23 mouse cellular contexts compared by ENCODE assay signal in genomic region chr12:59195941-59196340, GRCm38 (mm10). TPM values are rescaled to one million over a fixed set of nuclear protein-coding genes. Genes with fewer than 3 reads are reported as not detected.
A peak's percentile ranks its signal among the peaks of the same experiment; 100 is the strongest.
DNase-seq lines count a peak whose midpoint lies in the region; TF ChIP-seq lines count a peak whose summit lies in the region.
"Had no signal": no experiment of that assay in that cellular context is flagged by ENCODE, and none has a peak within 500 bp of the region (broad histone marks: within the 10 kb centered on the region; RNA-seq: fewer than 3 reads in every experiment).

No protein-coding gene starts in this region.

- H3K4me3 ChIP-seq in MEL (ENCODE audit: control insufficient read depth in 1 of 2, insufficient read depth in 1 of 2, low read depth in 2 of 2, low read length in 2 of 2): no peak overlapping the region
- H3K4me3 ChIP-seq in cerebellum, adult 2 months (replicated peaks; ENCODE audit: insufficient read depth, low read depth, low read length): no peak overlapping the region
- H3K4me3 ChIP-seq: forebrain, embryonic 10.5 days; heart, embryonic 15.5 days; hindbrain, embryonic 15.5 days; layer of hippocampus, adult 2 months; liver, embryonic 15.5 days; lung, embryonic 15.5 days; megakaryocyte, embryonic 14.5 days; midbrain, embryonic 15.5 days; myocyte had no signal

- DNase-seq in heart, adult 11 months: peak; percentile 37
- no peak for DNase-seq in heart, postnatal 25 days (ENCODE audit: low spot score)
- peak; percentile 6 for DNase-seq in MEL (ENCODE audit: low read depth, low spot score)
- DNase-seq in cerebellum, adult 2 months: peak; percentile 31 to 79
- DNase-seq in cerebellum, postnatal 25 days: peak; percentile 39 to 68
- DNase-seq in gastrocnemius, adult 8-10 months (ENCODE audit: low spot score in 2 of 2): no peak
- no peak for DNase-seq in retina, postnatal 1 day
- DNase-seq: adrenal gland, postnatal 36 days; forebrain, postnatal 0 days; kidney, postnatal 25 days; lung, postnatal 36 days; right cerebral cortex, postnatal 14 days; spleen, adult 18-20 months had no signal

- TF ChIP-seq EP300 in MEL (IDR thresholded peaks at IDR 0.05; ENCODE audit: low read depth in 1 of 2, low read length in 2 of 2): no peak

- no peak for TF ChIP-seq CTCF in MEL (IDR thresholded peaks at IDR 0.05 in 2 of 3, conservative IDR thresholded peaks at IDR 0.05 in 1 of 3; ENCODE audit: control insufficient read depth in 1 of 3, insufficient read depth in 1 of 3, low read depth in 2 of 3, low read length in 3 of 3, poor library complexity in 1 of 3, severe bottlenecking in 1 of 3)
- 0 out of 2 replicates have a peak, but pooled peaks have one; percentile 2 for TF ChIP-seq CTCF in cerebellum, adult 2 months (IDR thresholded peaks at IDR 0.05; ENCODE audit: borderline replicate concordance, insufficient read depth, low read depth, low read length)

- H3K36me3 ChIP-seq in MEL (ENCODE audit: control insufficient read depth in 1 of 2, insufficient read depth in 2 of 2, low read length in 2 of 2): peaks cover 6 to 25% of the 10 kb centered on the region in 2 experiments

- H3K4me1 ChIP-seq in MEL (ENCODE audit: control insufficient read depth in 1 of 2, insufficient read depth in 2 of 2, low read length in 2 of 2): peaks cover 11 to 13% of the 10 kb centered on the region in 2 experiments
- H3K4me1 ChIP-seq in cerebellum, adult 2 months (ENCODE audit: control insufficient read depth, insufficient read depth, low read length): no peaks in the 10 kb centered on the region
- H3K4me1 ChIP-seq: forebrain, embryonic 10.5 days; hindbrain, embryonic 15.5 days; lung, embryonic 15.5 days; midbrain, embryonic 15.5 days had no signal

- TF ChIP-seq RAD21 in MEL (IDR thresholded peaks at IDR 0.05; ENCODE audit: low read depth, low read length): no peak

- no peaks in the 10 kb centered on the region for H3K27me3 ChIP-seq in MEL (ENCODE audit: control insufficient read depth in 1 of 2, insufficient read depth in 2 of 2, low read length in 2 of 2)
- H3K27me3 ChIP-seq in cerebellum, adult 2 months (ENCODE audit: control insufficient read depth, insufficient read depth, low read length): no peaks in the 10 kb centered on the region
- H3K27me3 ChIP-seq: heart, embryonic 15.5 days; hindbrain, embryonic 15.5 days; liver, embryonic 15.5 days; lung, embryonic 15.5 days; megakaryocyte, embryonic 14.5 days; midbrain, embryonic 15.5 days; Patski had no signal

- 11% methylated on average over 4 of the region's 4 CpGs for WGBS in cerebellum, adult 2 months

- no peaks in the 10 kb centered on the region for H3K79me2 ChIP-seq in MEL (ENCODE audit: control insufficient read depth, insufficient read depth, low read length, poor library complexity)

- intact Hi-C loops in heart, postnatal 25 days (cut with DNase I): no loop called here

- no peak overlapping the region for H3K27ac ChIP-seq in MEL (ENCODE audit: control insufficient read depth, low read depth, low read length)
- no peak overlapping the region for H3K27ac ChIP-seq in cerebellum, adult 2 months (ENCODE audit: insufficient read depth, low read length)
- H3K27ac ChIP-seq: forebrain, embryonic 10.5 days; heart, embryonic 15.5 days; hindbrain, embryonic 15.5 days; layer of hippocampus, adult 2 months; lung, embryonic 15.5 days; midbrain, embryonic 15.5 days had no signal

- H3K9me3 ChIP-seq in MEL (replicated peaks; ENCODE audit: insufficient read depth, low read length): no peaks in the 10 kb centered on the region
- H3K9me3 ChIP-seq: forebrain, embryonic 10.5 days; heart, embryonic 15.5 days; hindbrain, embryonic 15.5 days; liver, embryonic 15.5 days; lung, embryonic 15.5 days; midbrain, embryonic 15.5 days had no signal

- no peak for TF ChIP-seq POLR2A in MEL (IDR thresholded peaks at IDR 0.05; ENCODE audit: control insufficient read depth in 1 of 2, insufficient read depth in 1 of 2, low read depth in 1 of 2, low read length in 2 of 2, poor library complexity in 1 of 2)
- no peak for TF ChIP-seq POLR2A in cerebellum, adult 2 months (IDR thresholded peaks at IDR 0.05; ENCODE audit: borderline replicate concordance, insufficient read depth, low read length)

- H3K9ac ChIP-seq in MEL (ENCODE audit: control insufficient read depth, low read depth, low read length, poor library complexity, severe bottlenecking): no peak overlapping the region
- H3K9ac ChIP-seq: forebrain, postnatal 0 days; heart, embryonic 15.5 days; hindbrain, embryonic 15.5 days; liver, embryonic 15.5 days; lung, embryonic 15.5 days; midbrain, embryonic 15.5 days had no signal

TF ChIP-seq in MEL, 35 proteins besides CTCF, POLR2A, EP300 and RAD21:
- no peak for TF ChIP-seq TBP (IDR thresholded peaks at IDR 0.05; ENCODE audit: low read depth, low read length)
- TF ChIP-seq TAL1 (IDR thresholded peaks at IDR 0.05; ENCODE audit: low read length): no peak
- no peak for TF ChIP-seq ZKSCAN1 (IDR thresholded peaks at IDR 0.05; ENCODE audit: low read depth, low read length)
- no peak for TF ChIP-seq MAX (IDR thresholded peaks at IDR 0.05; ENCODE audit: low read length)
- TF ChIP-seq USF2 (IDR thresholded peaks at IDR 0.05; ENCODE audit: borderline replicate concordance in 1 of 2, insufficient read depth in 1 of 2, low read depth in 1 of 2, low read length in 2 of 2): no peak
- TF ChIP-seq KAT2A (conservative IDR thresholded peaks at IDR 0.05; ENCODE audit: low read depth, low read length): no peak
- TF ChIP-seq POLR2AphosphoS5 (IDR thresholded peaks at IDR 0.05; ENCODE audit: borderline replicate concordance, low read depth, low read length): no peak
TF ChIP-seq in MEL: peak in this region for 0.

RNA-seq across cellular contexts. Expression of gene Fbxo33, which starts 23.6 kb away (rescaled TPM):
- 1 to 10 TPM; 7.9 to 9.3 TPM for total RNA-seq in heart, postnatal 25 days (2021)
- total RNA-seq in MEL (2012; rRNA removed): 35.3 and 40.0 TPM in 2 replicates
- 10 to 100 TPM in 1 of 2 experiments, not detected in 1; 20.8 TPM for polyA plus RNA-seq in MEL (2012; ENCODE audit: insufficient read depth in 1 of 2, insufficient read length in 2 of 2, low read depth in 1 of 2, low replicate concordance in 2 of 2, missing spikeins in 1 of 2)
- polyA plus RNA-seq in cerebellum, adult 2 months (2012; rRNA removed): 45.2 and 45.5 TPM in 2 replicates
- total RNA-seq in gastrocnemius, adult 8-10 months (2022): 1 to 10 TPM; 1.2 to 4.4 (median 3.3) TPM

Comparison
In these comparisons a context has a peak if more than half of its experiments do, and no peak if none do; other contexts are left out.
1. DNase-seq: peak in heart, adult 11 months (single experiment), MEL (single experiment), cerebellum, adult 2 months (2 of 2) and cerebellum, postnatal 25 days (2 of 2); none in heart, postnatal 25 days (single experiment), gastrocnemius, adult 8-10 months (0 of 2) and retina, postnatal 1 day (single experiment).